Mouse (Mus musculus): Measurements from ENCODE around the gene Zic5.

Zic5 gene

GRCm38 (mm10) chr14:122464763-122465741 is at the start of gene Zic5:
Zic5 (minus strand) TSS chr14:122465677.
- in situ Hi-C loops (cut with MboI, MseI): no loop called here

GRCm38 (mm10) chr14:122513511-122514036 is 48.1 kb upstream of the Zic5 start:
- in situ Hi-C loops (cut with MboI, MseI): no loop called here

GRCm38 (mm10) chr14:122511519-122511918 is 46.0 kb upstream of the Zic5 start:
- in situ Hi-C loops (cut with MboI, MseI): no loop called here

GRCm38 (mm10) chr14:122509058-122509457 is 43.6 kb upstream of the Zic5 start:
- in situ Hi-C loops (cut with MboI, MseI): no loop called here

GRCm38 (mm10) chr14:122492015-122492414 is 26.5 kb upstream of the Zic5 start:
- in situ Hi-C loops (cut with MboI, MseI): loop anchor here (10.0 kb wide), 1 partner anchor 383 kb away; no protein-coding TSS in a partner anchor

GRCm38 (mm10) chr14:122491521-122491920 is 26.0 kb upstream of the Zic5 start:
- in situ Hi-C loops (cut with MboI, MseI): loop anchor here (10.0 kb wide), 1 partner anchor 383 kb away; no protein-coding TSS in a partner anchor

- in situ Hi-C loops (cut with MboI, MseI): loop anchor here (10.0 kb wide), 1 partner anchor 384 kb away; no protein-coding TSS in a partner anchor
Observed at GRCm38 (mm10) chr14:122490441-122491328, 25.2 kb upstream of the Zic5 start, which contains the start of gene Gm10837. Gm10837 (plus strand) TSS chr14:122490586.

- in situ Hi-C loops (cut with MboI, MseI): loop anchor here (10.0 kb wide), 1 partner anchor 385 kb away; no protein-coding TSS in a partner anchor
Observed at GRCm38 (mm10) chr14:122489686-122490414, 24.4 kb upstream of the Zic5 start.

- in situ Hi-C loops (cut with MboI, MseI): no loop called here
Observed at GRCm38 (mm10) chr14:122489041-122489440, 23.6 kb upstream of the Zic5 start.

GRCm38 (mm10) chr14:122487366-122487765 is 21.9 kb upstream of the Zic5 start:
- in situ Hi-C loops (cut with MboI, MseI): no loop called here

- in situ Hi-C loops (cut with MboI, MseI): no loop called here
Observed at GRCm38 (mm10) chr14:122486611-122487010, 21.1 kb upstream of the Zic5 start.

GRCm38 (mm10) chr14:122485635-122486181 is 20.2 kb upstream of the Zic5 start:
- in situ Hi-C loops (cut with MboI, MseI): no loop called here

GRCm38 (mm10) chr14:122484844-122485551 is 19.5 kb upstream of the Zic5 start:
- in situ Hi-C loops (cut with MboI, MseI): no loop called here

- in situ Hi-C loops (cut with MboI, MseI): no loop called here
Observed at GRCm38 (mm10) chr14:122484458-122484843, 19.0 kb upstream of the Zic5 start.

GRCm38 (mm10) chr14:122483556-122484421 is 18.3 kb upstream of the Zic5 start:
- in situ Hi-C loops (cut with MboI, MseI): no loop called here

GRCm38 (mm10) chr14:122483024-122483385 is 17.5 kb upstream of the Zic5 start:
- in situ Hi-C loops (cut with MboI, MseI): no loop called here

GRCm38 (mm10) chr14:122482081-122483023 is 16.9 kb upstream of the Zic5 start:
- in situ Hi-C loops (cut with MboI, MseI): no loop called here

- in situ Hi-C loops (cut with MboI, MseI): no loop called here
Observed at GRCm38 (mm10) chr14:122481181-122481580, 15.7 kb upstream of the Zic5 start.

Measured in T-helper 2 cell (primary cell).